Mouse (Mus musculus) testis, postnatal 14 days (tissue): ENCODE measurements around the gene Isg20.
A peak's percentile ranks its signal among the peaks of the same experiment; 100 is the strongest.

ENCODE experiments used
- DNase-seq: peaks from one replicate; pipeline ENCODE4 v3.0.0; 2021; ENCODE audit warnings: low spot score

The Isg20 gene

GRCm38 (mm10) chr7:78903174-78903870, 9.9 kb upstream of the Isg20 start:
- DNase-seq, result no peak

GRCm38 (mm10) chr7:78904175-78904574, 9.0 kb upstream of the Isg20 start:
- DNase-seq, result no peak

- no peak for DNase-seq
These were observed 4.2 kb upstream of the Isg20 start for GRCm38 (mm10) chr7:78909026-78909425.

GRCm38 (mm10) chr7:78910336-78911098, 2.7 kb upstream of the Isg20 start:
- no peak for DNase-seq

GRCm38 (mm10) chr7:78911209-78911608, 2.0 kb upstream of the Isg20 start:
- DNase-seq, result no peak

- no peak for DNase-seq
These were observed 811 bp upstream of the Isg20 start for GRCm38 (mm10) chr7:78912253-78912973.

GRCm38 (mm10) chr7:78913649-78914544, 673 bp downstream of the Isg20 start:
- DNase-seq, result no peak

GRCm38 (mm10) chr7:78914545-78914845, 1.3 kb downstream of the Isg20 start:
- DNase-seq, result no peak

- DNase-seq, result no peak
These were observed 1.8 kb downstream of the Isg20 start for GRCm38 (mm10) chr7:78914896-78915510.

GRCm38 (mm10) chr7:78918686-78919085, 5.5 kb downstream of the Isg20 start:
- DNase-seq, result peak; percentile 36

- no peak for DNase-seq
These were observed 9.3 kb downstream of the Isg20 start for GRCm38 (mm10) chr7:78922506-78922905.

- DNase-seq, result no peak
These were observed 11.1 kb downstream of the Isg20 start for GRCm38 (mm10) chr7:78924300-78924699.

- DNase-seq, result no peak
These were observed 11.6 kb downstream of the Isg20 start for GRCm38 (mm10) chr7:78924796-78925195.

- DNase-seq, result no peak
These were observed 12.5 kb downstream of the Isg20 start for GRCm38 (mm10) chr7:78925680-78926079.

GRCm38 (mm10) chr7:78926156-78926555, 12.9 kb downstream of the Isg20 start:
- no peak for DNase-seq

GRCm38 (mm10) chr7:78927266-78927665, 14.0 kb downstream of the Isg20 start:
- DNase-seq, result no peak

GRCm38 (mm10) chr7:78938957-78939602, 25.9 kb downstream of the Isg20 start:
- DNase-seq, result no peak

GRCm38 (mm10) chr7:78940971-78941370, 27.7 kb downstream of the Isg20 start:
- DNase-seq, result no peak

GRCm38 (mm10) chr7:78942544-78942943, 29.3 kb downstream of the Isg20 start:
- no peak for DNase-seq

- DNase-seq, result no peak
These were observed 40.8 kb downstream of the Isg20 start for GRCm38 (mm10) chr7:78953886-78954572.
